Mouse (Mus musculus): Measurements from ENCODE around the gene Ndufa13.

Gene Ndufa13

GRCm38 (mm10) chr8:69880841-69881240, 21.5 kb downstream of the Ndufa13 start:
- DNase-seq (ENCODE audit: low spot score in 2 of 2), result no peak

GRCm38 (mm10) chr8:69879678-69880077, 22.7 kb downstream of the Ndufa13 start:
- DNase-seq (ENCODE audit: low spot score in 2 of 2), result no peak

GRCm38 (mm10) chr8:69877992-69878391, 24.4 kb downstream of the Ndufa13 start:
- no peak for DNase-seq (ENCODE audit: low spot score in 2 of 2)

- DNase-seq (ENCODE audit: low spot score in 2 of 2), result no peak
Observed at GRCm38 (mm10) chr8:69877396-69877795, 25.0 kb downstream of the Ndufa13 start.

DNA sequence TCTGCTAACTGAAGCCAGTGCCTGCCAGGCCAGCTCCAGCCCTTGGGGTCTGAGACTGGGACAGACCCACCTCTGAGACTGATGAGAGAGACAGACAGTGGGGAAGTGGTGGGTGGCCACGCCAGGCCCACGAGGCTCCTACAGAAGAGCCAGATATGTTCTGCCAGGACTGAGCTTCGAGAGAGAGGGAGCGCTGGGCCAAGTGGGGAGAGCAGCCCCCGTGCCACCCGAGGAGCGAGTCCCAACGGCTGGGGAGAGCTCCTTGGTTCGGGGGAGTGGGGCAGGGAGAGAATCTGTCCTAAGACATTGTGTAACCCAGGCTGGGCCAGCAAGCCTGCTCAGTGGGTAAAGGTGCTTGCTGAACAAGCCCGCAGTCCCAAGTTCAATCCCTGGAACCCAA, 25.4 kb downstream of the Ndufa13 start:
- no peak for DNase-seq (ENCODE audit: low spot score in 2 of 2)

GRCm38 (mm10) chr8:69876097-69876496, 26.3 kb downstream of the Ndufa13 start:
- no peak for DNase-seq (ENCODE audit: low spot score in 2 of 2)

DNA sequence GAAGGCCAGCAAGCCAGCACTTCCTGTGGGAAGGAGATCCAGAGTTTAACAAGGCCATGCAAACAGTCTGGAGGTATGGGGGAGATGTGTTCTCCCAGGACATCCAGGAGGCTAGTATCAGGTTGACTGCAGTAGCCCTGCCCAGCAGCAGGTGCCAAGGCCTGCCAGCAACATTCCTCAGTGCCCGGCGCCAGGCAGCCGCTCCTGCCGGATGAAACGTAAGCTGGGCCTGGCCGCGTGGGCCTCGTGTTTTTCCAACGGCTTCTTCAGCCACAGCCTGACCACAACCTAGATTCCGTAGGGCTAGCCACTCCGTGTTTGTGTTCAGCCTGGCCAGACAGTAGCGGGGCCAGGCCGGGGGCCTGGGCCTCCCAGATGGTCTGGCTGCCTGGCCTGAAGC, 27.7 kb downstream of the Ndufa13 start:
- no peak for DNase-seq (ENCODE audit: low spot score in 2 of 2)

DNA sequence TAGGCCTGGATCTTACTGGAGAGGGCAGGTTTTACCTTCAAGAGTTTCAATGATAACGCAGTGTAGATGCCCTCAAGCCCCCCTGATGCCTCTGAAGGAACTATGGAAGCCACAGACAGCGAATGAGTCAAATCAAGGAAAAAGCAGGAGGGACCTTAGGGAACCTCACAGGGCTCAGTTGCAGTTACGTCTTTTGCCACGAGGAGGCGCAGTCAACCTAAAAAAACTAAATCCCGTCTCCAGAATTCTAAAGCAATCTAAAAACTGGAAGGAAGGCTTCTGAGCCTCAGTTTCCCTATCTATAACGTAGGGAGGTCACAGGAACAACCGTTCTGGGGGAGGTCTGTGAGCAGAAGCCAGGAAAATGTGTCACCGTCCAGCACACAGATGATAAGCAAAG, 28.2 kb downstream of the Ndufa13 start:
- no peak for DNase-seq (ENCODE audit: low spot score in 2 of 2)

DNA sequence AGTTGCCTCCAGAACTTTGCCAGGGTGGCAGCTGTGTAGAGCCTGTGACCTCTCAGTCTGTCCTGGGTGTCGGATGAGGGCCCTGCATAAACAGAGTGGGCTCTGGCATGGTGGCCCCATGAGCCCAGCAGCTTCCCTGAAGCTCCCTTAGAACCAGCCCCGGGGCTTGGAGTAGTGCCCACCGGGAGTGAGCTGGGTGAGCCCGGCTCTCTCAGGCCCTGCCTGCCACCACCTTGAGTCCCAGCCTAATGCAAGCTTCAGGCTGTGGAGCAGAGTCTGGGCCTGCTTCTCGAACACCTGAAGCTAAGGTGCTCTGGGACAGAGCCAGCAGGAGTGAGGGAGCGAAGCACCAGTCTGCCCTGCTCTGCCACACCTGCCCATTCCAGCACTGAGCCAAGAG, 31.5 kb downstream of the Ndufa13 start:
- no peak for DNase-seq (ENCODE audit: low spot score in 2 of 2)

- no peak for DNase-seq (ENCODE audit: low spot score in 2 of 2)
Observed at GRCm38 (mm10) chr8:69870003-69870765, 32.2 kb downstream of the Ndufa13 start.

- no peak for DNase-seq (ENCODE audit: low spot score in 2 of 2)
Observed at GRCm38 (mm10) chr8:69867696-69868326, 34.5 kb downstream of the Ndufa13 start.

GRCm38 (mm10) chr8:69864180-69864579, 38.2 kb downstream of the Ndufa13 start:
- DNase-seq (ENCODE audit: low spot score in 2 of 2), result no peak

DNA sequence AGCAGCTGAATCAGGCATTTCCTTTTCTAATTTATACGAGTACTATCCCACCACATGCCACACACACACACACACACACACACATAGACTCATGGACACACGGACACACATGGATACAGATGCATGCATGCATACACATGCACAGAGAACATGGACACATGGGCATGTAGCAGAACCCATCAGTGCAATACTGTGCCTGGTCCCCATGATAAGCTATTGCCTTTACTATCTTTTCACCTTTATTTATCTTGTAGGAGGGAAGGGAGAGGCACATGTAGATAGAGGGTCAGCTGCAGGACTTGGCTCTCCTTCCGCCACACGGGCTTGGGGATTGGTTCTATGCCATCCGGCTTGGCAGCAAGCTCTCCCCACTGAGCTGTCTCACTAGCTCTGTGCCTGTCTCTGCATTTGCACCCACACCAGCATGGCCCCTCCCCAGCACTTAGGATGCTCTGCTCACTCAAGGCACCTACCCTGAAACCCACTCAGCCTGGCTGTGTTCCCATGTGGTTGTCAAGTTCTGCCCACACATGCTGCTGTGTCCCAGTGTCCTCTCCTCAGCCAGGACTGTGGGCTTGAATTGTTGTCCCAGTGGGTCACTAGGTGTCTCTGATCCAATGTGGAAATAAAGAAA, 38.9 kb downstream of the Ndufa13 start:
- peak in 1 of 2 experiments; percentile 44 for DNase-seq (ENCODE audit: low spot score in 2 of 2)

- DNase-seq (ENCODE audit: low spot score in 2 of 2), result no peak
Observed at GRCm38 (mm10) chr8:69861251-69861650, 41.1 kb downstream of the Ndufa13 start.

- no peak for DNase-seq (ENCODE audit: low spot score in 2 of 2)
Observed at GRCm38 (mm10) chr8:69860807-69861206, 41.6 kb downstream of the Ndufa13 start.

DNA sequence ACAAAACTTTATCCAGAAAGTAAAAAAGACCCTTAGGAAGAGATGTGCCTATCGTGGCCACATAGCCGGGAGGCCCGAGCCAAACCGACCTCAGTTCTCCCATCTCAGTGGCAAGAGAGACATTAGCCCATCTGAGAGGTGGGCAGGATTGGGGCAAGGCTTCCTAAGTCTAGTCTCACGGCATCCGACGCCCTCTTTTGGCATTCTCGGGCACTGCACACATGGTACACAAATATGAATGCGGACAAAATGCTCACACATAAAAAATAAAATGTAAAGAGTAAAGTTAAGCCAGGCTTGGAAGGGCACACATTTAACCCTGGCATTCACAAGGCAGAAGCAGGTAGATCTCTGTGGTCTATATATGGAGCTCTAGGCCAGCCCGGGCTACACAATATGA, 48.5 kb downstream of the Ndufa13 start:
- DNase-seq (ENCODE audit: low spot score in 2 of 2), result no peak

DNA sequence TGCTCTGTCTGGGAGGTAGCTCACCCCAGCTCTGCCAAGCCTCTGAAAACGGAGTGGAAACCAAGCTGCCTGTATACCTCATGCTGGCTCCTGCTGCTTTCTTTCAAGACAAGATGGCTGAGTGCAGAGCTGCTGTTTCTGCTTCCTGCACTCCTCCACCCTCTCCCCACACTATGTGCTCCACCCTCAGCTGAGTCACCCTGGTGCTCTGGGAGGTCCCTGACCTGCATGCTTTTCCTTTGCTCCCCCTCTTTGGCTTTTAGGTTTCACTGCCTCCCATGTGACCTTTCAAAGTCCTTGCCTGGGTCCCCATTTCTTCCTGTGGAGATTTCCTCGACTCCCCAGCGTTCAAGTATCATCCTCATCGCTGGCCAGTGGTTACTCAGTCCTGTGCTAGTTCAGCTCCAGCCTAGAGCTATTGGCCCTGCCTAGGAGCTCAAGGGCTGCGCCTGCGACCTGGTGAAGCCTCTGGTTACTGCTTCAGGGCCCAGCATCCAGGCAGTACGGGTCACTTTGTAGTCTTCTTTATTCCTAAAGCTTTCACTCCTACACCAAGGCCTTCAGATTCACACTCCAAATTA, 51.3 kb downstream of the Ndufa13 start:
- DNase-seq (ENCODE audit: low spot score in 2 of 2), result no peak

DNA sequence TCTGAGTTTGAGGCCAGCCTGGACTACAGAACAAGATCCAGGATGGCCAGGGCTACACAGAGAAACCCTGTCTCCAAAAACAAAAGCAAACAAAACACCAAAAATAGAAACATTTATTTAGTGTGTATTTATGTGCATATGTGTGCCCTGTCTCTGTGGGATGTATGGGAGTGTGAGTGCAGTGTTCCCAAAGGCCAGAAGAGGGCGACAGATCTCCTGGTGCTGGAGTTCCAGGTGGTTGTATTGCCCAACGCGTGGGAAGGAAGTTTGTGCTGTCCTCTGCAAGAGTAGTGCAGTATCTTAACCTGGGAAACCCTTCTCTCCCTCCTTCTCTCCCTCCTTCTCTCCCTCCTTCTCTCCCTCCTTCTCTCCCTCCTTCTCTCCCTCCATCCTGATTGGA, 52.5 kb downstream of the Ndufa13 start:
- no peak for DNase-seq (ENCODE audit: low spot score in 2 of 2)

DNA sequence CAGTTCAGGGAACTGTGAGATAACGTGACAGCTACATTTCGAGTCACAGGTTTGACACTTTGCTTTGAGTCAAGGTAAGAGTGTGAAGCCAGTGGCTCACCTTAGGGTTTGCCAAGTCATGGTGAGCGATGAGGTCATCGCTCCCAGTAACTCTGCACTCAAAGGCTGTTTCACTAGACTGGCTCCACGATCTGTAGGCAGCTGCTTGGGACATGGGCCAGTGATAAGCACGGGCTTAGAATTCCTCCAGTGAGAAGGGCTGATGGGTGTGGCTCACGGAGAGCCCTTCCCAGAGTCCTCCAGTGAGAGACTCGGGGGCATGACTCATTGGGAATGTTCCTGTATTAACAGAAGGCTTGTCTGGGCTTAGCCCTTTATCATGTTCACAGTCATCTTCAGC, 53.4 kb downstream of the Ndufa13 start:
- no peak for DNase-seq (ENCODE audit: low spot score in 2 of 2)

DNA sequence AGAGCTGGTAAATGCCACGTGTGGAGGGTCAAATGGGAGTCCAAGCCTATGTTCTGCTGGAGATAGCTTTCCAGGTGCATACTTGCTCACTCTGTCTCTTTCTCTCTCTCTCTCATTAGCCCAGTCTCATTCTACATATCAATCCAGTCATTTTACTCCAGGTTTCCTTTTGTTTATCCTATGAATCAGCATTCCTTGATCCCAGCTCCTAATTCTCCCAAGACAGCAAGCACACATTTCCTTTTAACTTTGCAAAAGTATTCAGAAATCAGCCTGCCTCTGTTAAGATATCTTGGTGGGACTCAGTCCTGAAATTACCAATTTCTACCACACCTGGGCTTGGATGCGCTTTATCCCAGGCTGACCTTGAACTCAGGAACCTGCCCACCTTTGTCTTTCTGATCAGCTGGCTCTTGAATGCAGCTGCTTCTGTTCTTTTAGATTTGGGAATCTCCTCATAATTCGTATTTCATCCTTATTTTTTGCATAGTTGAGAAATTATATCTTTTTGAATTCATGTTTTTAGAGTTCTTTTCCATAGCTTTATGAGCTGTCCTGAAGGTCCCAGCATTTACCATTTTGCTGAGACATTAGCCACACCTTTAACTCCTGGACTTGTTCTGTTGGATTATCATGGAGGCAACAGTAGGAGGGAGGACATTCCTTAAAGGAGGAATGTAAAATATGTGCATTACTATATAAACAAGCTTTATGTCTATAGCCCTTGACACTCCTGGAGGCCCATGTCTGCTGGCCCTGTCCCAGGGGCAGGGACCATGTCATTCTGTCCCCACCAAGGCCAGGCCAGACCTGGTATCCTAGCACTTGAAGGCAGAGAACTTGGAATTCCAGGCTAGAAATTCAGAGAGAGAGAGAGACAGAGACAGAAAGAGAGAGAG, 54.9 kb downstream of the Ndufa13 start:
- no peak for DNase-seq (ENCODE audit: low spot score in 2 of 2)
